Mouse (Mus musculus) midbrain, embryonic 16.5 days (tissue): ENCODE results near the gene D6Ertd527e. TPM values are rescaled to one million over a fixed set of nuclear protein-coding genes. Genes with fewer than 3 reads are reported as not detected.

Experiments
- ATAC-seq: fragments of 200-750 bp; cut with Nextera tagmentation; 2 replicates; pipeline ENCODE4 v1.8.0; 2017; ENCODE audit warnings: moderate TSS enrichment
- H3K27ac ChIP-seq: fragments of 300-500 bp; sonication (generic); 2 replicates; pipeline ENCODE4 v1.5.1; 2014; ENCODE audit warnings: mild to moderate bottlenecking, low read length, mixed read lengths
- H3K27me3 ChIP-seq: fragments of 300-500 bp; sonication (generic); 2 replicates; pipeline ENCODE4 v1.6.1; 2014; ENCODE audit warnings: low read depth, low read length, mixed read lengths; ENCODE audit not compliant: control insufficient read depth, insufficient read depth
- H3K36me3 ChIP-seq: fragments of 300-500 bp; sonication (generic); 2 replicates; pipeline ENCODE4 v1.6.1; 2014; ENCODE audit warnings: mild to moderate bottlenecking, low read length, moderate library complexity, mixed read lengths; ENCODE audit not compliant: control insufficient read depth, insufficient read depth
- H3K4me1 ChIP-seq: fragments of 300-500 bp; sonication (generic); 2 replicates; pipeline ENCODE4 v1.6.1; 2014; ENCODE audit warnings: mild to moderate bottlenecking, low read length, mixed read lengths; ENCODE audit not compliant: control insufficient read depth, insufficient read depth
- H3K4me2 ChIP-seq: fragments of 300-500 bp; sonication (generic); 2 replicates; pipeline ENCODE4 v1.6.1; 2014; ENCODE audit warnings: mild to moderate bottlenecking, low read length, mixed read lengths
- H3K4me3 ChIP-seq: fragments of 300-500 bp; sonication (generic); 2 replicates; pipeline ENCODE4 v1.5.1; 2014; ENCODE audit warnings: low read depth, mild to moderate bottlenecking, low read length, moderate library complexity, mixed read lengths
- H3K9ac ChIP-seq: fragments of 300-500 bp; sonication (generic); 2 replicates; pipeline ENCODE4 v1.6.1; 2014; ENCODE audit warnings: low read depth, low read length, mixed read lengths
- H3K9me3 ChIP-seq: fragments of 300-500 bp; sonication (generic); replicated peaks from 2 replicates; pipeline ENCODE4 v1.6.1; 2014; ENCODE audit warnings: mild to moderate bottlenecking, low read length, mixed read lengths; ENCODE audit not compliant: control insufficient read depth, poor library complexity, severe bottlenecking
- whole genome bisulfite sequencing: fragments of 180-500 bp; shearing (Covaris S2); extraction: QIAGEN DNeasy Blood & Tissue Kit; methylation state at CpG from one replicate; pipeline ENCODE4 v1.1.7; 2014; 5-methylcytosine and 5-hydroxymethylcytosine counted together
- polyA plus RNA-seq: library from polyadenylated mRNA; unstranded; fragments of >200 nt; fragmentation: Nextera tagmentation; extraction: Ambion mirVana; gene quantifications from 2 replicates; pipeline ENCODE4 v1.2.1, GENCODE M21; 2015

Gene D6Ertd527e
- polyA plus RNA-seq, 1 experiment from 2014 or later, result 0.19 TPM

- Histone ChIP-seq H3K9me3 (no peaks in the 10 kb centered on the region), H3K27me3 (no peaks in the 10 kb centered on the region), H3K27ac (no peak overlapping the region), H3K9ac (peak overlapping the region; percentile 57), H3K36me3 (no peaks in the 10 kb centered on the region), H3K4me1 (peaks cover 10% of the 10 kb centered on the region), H3K4me2 (peak overlapping the region; percentile 62), H3K4me3 (peak overlapping the region; percentile 20)
- 11% methylated on average over 12 of the region's 12 CpGs for WGBS
- peak; percentile 63 for ATAC-seq
These were observed 3.1 kb upstream of the D6Ertd527e start for GRCm38 (mm10) chr6:87101281-87101954.

- H3K4me1 ChIP-seq, result peaks cover 10% of the 10 kb centered on the region
- H3K27ac ChIP-seq, result no peak overlapping the region
- ATAC-seq, result peak; percentile 34; the same call in 1 of the 2 replicates
These were observed 2.6 kb upstream of the D6Ertd527e start for GRCm38 (mm10) chr6:87101955-87102353.

GRCm38 (mm10) chr6:87102421-87102911, 2.1 kb upstream of the D6Ertd527e start:
- H3K27ac ChIP-seq, result no peak overlapping the region
- no peaks in the 10 kb centered on the region for H3K27me3 ChIP-seq
- H3K4me2 ChIP-seq, result no peak overlapping the region
- 17% methylated on average over 7 of the region's 7 CpGs for WGBS
- H3K9ac ChIP-seq, result no peak overlapping the region
- no peaks in the 10 kb centered on the region for H3K9me3 ChIP-seq
- peak; percentile 43; the same call in 1 of the 2 replicates for ATAC-seq
- peaks cover 10% of the 10 kb centered on the region for H3K4me1 ChIP-seq
- H3K4me3 ChIP-seq, result no peak overlapping the region
- no peaks in the 10 kb centered on the region for H3K36me3 ChIP-seq

More at GRCm38 (mm10) chr6:87101955-87102353, 2.6 kb upstream of the D6Ertd527e start:
- Histone ChIP-seq H3K9me3 (no peaks in the 10 kb centered on the region), H3K36me3 (no peaks in the 10 kb centered on the region), H3K4me2 (no peak overlapping the region), H3K27me3 (no peaks in the 10 kb centered on the region), H3K9ac (no peak overlapping the region), H3K4me3 (no peak overlapping the region)
- 26% methylated on average over 4 of the region's 4 CpGs for WGBS

- Histone ChIP-seq H3K4me3 (no peak overlapping the region), H3K36me3 (no peaks in the 10 kb centered on the region), H3K9ac (no peak overlapping the region), H3K4me2 (no peak overlapping the region), H3K27me3 (no peaks in the 10 kb centered on the region), H3K9me3 (no peaks in the 10 kb centered on the region), H3K4me1 (peaks cover 10% of the 10 kb centered on the region), H3K27ac (no peak overlapping the region)
- no peak for ATAC-seq
- WGBS, result 88% methylated on average over 1 of the region's 1 CpGs
These were observed 1.2 kb upstream of the D6Ertd527e start for GRCm38 (mm10) chr6:87103314-87103713.

GRCm38 (mm10) chr6:87111493-87111892, 6.9 kb downstream of the D6Ertd527e start:
- Histone ChIP-seq H3K27ac (no peak overlapping the region), H3K9ac (no peak overlapping the region), H3K9me3 (no peaks in the 10 kb centered on the region), H3K4me1 (no peaks in the 10 kb centered on the region), H3K27me3 (no peaks in the 10 kb centered on the region), H3K4me2 (no peak overlapping the region), H3K36me3 (no peaks in the 10 kb centered on the region), H3K4me3 (no peak overlapping the region)
- WGBS, result 90% methylated on average over 1 of the region's 1 CpGs
- no peak for ATAC-seq

- no peaks in the 10 kb centered on the region for H3K9me3 ChIP-seq
- H3K27ac ChIP-seq, result no peak overlapping the region
- no peaks in the 10 kb centered on the region for H3K4me1 ChIP-seq
- no peaks in the 10 kb centered on the region for H3K27me3 ChIP-seq
- 76% methylated on average over 6 of the region's 6 CpGs for WGBS
- no peak for ATAC-seq
- no peak overlapping the region for H3K9ac ChIP-seq
- no peak overlapping the region for H3K4me3 ChIP-seq
- no peaks in the 10 kb centered on the region for H3K36me3 ChIP-seq
- H3K4me2 ChIP-seq, result no peak overlapping the region
These were observed 7.6 kb downstream of the D6Ertd527e start for GRCm38 (mm10) chr6:87112125-87112524.

GRCm38 (mm10) chr6:87115981-87116380, 11.4 kb downstream of the D6Ertd527e start:
- WGBS, result 80% methylated on average over 2 of the region's 2 CpGs
- no peak overlapping the region for H3K4me3 ChIP-seq
- no peak overlapping the region for H3K27ac ChIP-seq
- no peak overlapping the region for H3K9ac ChIP-seq
- no peaks in the 10 kb centered on the region for H3K36me3 ChIP-seq
- no peak overlapping the region for H3K4me2 ChIP-seq
- H3K27me3 ChIP-seq, result no peaks in the 10 kb centered on the region
- H3K4me1 ChIP-seq, result no peaks in the 10 kb centered on the region
- H3K9me3 ChIP-seq, result no peaks in the 10 kb centered on the region
- ATAC-seq, result no peak

- Histone ChIP-seq H3K9ac (no peak overlapping the region), H3K9me3 (no peaks in the 10 kb centered on the region), H3K4me3 (no peak overlapping the region), H3K27ac (no peak overlapping the region), H3K4me1 (no peaks in the 10 kb centered on the region), H3K27me3 (no peaks in the 10 kb centered on the region), H3K4me2 (no peak overlapping the region), H3K36me3 (no peaks in the 10 kb centered on the region)
- ATAC-seq, result no peak
- WGBS, result 82% methylated on average over 7 of the region's 7 CpGs
These were observed 12.1 kb downstream of the D6Ertd527e start for GRCm38 (mm10) chr6:87116596-87116995.

GRCm38 (mm10) chr6:87119066-87119837, 14.7 kb downstream of the D6Ertd527e start:
- no peaks in the 10 kb centered on the region for H3K9me3 ChIP-seq
- no peak overlapping the region for H3K27ac ChIP-seq
- WGBS, result 90% methylated on average over 20 of the region's 20 CpGs
- no peak overlapping the region for H3K4me2 ChIP-seq
- ATAC-seq, result no peak
- H3K4me3 ChIP-seq, result no peak overlapping the region
- H3K36me3 ChIP-seq, result no peaks in the 10 kb centered on the region
- no peak overlapping the region for H3K9ac ChIP-seq
- no peaks in the 10 kb centered on the region for H3K27me3 ChIP-seq
- no peaks in the 10 kb centered on the region for H3K4me1 ChIP-seq
